8 mouse cellular contexts compared by ENCODE assay signal in the genomic region with DNA sequence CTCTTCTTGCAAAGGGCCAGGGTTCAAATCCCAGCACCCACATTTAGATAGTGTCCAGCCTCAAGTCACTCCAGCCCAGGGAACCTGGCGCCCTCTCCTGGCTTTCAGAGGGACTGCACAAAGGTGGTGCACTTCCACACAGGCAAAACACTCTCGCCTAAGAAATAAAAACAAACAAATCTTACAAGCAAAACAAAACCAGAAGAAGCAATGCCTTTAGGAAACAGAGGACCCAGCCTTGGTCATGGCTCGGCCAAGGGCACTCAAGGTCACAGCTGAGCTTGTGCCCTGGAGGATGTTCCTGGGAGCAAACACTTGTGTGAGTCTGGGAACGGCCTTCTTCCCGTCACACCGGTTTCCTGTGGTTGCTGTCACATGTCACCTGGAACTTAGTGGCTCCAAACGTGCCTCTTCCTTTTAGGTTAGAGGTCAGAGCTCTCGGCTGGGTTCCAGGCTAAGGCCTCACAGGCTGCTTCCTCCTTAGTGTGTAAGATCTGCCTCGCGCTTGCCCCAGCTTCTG.
DNase-seq lines count a peak whose midpoint lies in the region; ATAC-seq and TF ChIP-seq lines count a peak whose summit lies in the region.

No protein-coding gene starts in this region.

- no peaks in the 10 kb centered on the region for H3K9me3 ChIP-seq in liver, embryonic 16.5 days (replicated peaks; ENCODE audit: control insufficient read depth, low read length)
- H3K9me3 ChIP-seq in stomach, postnatal 0 days (ENCODE audit: control insufficient read depth, low read length) = no peaks in the 10 kb centered on the region

- H3K4me2 ChIP-seq in liver, embryonic 16.5 days (ENCODE audit: low read depth, low read length) = no peak overlapping the region
- no peak overlapping the region for H3K4me2 ChIP-seq in stomach, postnatal 0 days (replicated peaks; ENCODE audit: low read depth)

- H3K4me1 ChIP-seq in testis, adult 2 months (ENCODE audit: control insufficient read depth, insufficient read depth, low read length) = peaks cover under 1% of the 10 kb centered on the region
- no peaks in the 10 kb centered on the region for H3K4me1 ChIP-seq in cortical plate, adult 2 months (ENCODE audit: control insufficient read depth, insufficient read depth, low read length)
- H3K4me1 ChIP-seq in liver, embryonic 16.5 days (ENCODE audit: control insufficient read depth, low read depth, low read length) = peaks cover 43% of the 10 kb centered on the region
- H3K4me1 ChIP-seq in stomach, postnatal 0 days (replicated peaks; ENCODE audit: control insufficient read depth, insufficient read depth) = peaks cover 5% of the 10 kb centered on the region

- peak; percentile 81; the same call in 1 of the 2 replicates for TF ChIP-seq CTCF in testis, adult 2 months (IDR thresholded peaks at IDR 0.05; ENCODE audit: control insufficient read depth, insufficient read depth, insufficient replicate concordance, low read depth, low read length)
- peak; percentile 50 for TF ChIP-seq CTCF in cortical plate, adult 2 months (IDR thresholded peaks at IDR 0.05; ENCODE audit: extremely low read depth, insufficient read depth, low read length)
- TF ChIP-seq CTCF in stomach, postnatal 0 days (IDR thresholded peaks at IDR 0.05; ENCODE audit: low read depth) = peak; percentile 79

- H3K36me3 ChIP-seq in testis, adult 2 months (ENCODE audit: control insufficient read depth, insufficient read depth, low read length) = no peaks in the 10 kb centered on the region
- H3K36me3 ChIP-seq in liver, embryonic 16.5 days (ENCODE audit: control insufficient read depth, insufficient read depth) = no peaks in the 10 kb centered on the region
- no peaks in the 10 kb centered on the region for H3K36me3 ChIP-seq in stomach, postnatal 0 days (ENCODE audit: control insufficient read depth, insufficient read depth, low read length)

- no peak overlapping the region for H3K4me3 ChIP-seq in testis, adult 2 months (ENCODE audit: control insufficient read depth, low read depth, low read length)
- no peak overlapping the region for H3K4me3 ChIP-seq in cortical plate, adult 2 months (ENCODE audit: insufficient read depth, low read length)
- no peak overlapping the region for H3K4me3 ChIP-seq in liver, embryonic 16.5 days (ENCODE audit: low read depth, low read length)
- no peak overlapping the region for H3K4me3 ChIP-seq in stomach, postnatal 0 days (ENCODE audit: low read depth, low read length)

- ATAC-seq in liver, embryonic 16.5 days (ENCODE audit: low read depth) = no peak
- ATAC-seq in stomach, postnatal 0 days (ENCODE audit: low FRiP score, low TSS enrichment) = peak; percentile 66

- TF ChIP-seq POLR2A in testis, adult 2 months (IDR thresholded peaks at IDR 0.05; ENCODE audit: control insufficient read depth, low read depth, low read length) = no peak
- no peak for TF ChIP-seq POLR2A in cortical plate, adult 2 months (IDR thresholded peaks at IDR 0.05; ENCODE audit: extremely low read depth, insufficient read depth, low read length)

- H3K9ac ChIP-seq in liver, embryonic 16.5 days (ENCODE audit: low read depth, low read length) = 0 out of 2 replicates have a peak overlapping the region, but pooled peaks have one; percentile 6
- no peak overlapping the region for H3K9ac ChIP-seq in stomach, postnatal 0 days (ENCODE audit: low read length)

- no peak for TF ChIP-seq EP300 in stomach, postnatal 0 days (optimal IDR thresholded peaks at IDR 0.05)

- no peaks in the 10 kb centered on the region for H3K27me3 ChIP-seq in testis, adult 2 months (ENCODE audit: control insufficient read depth, insufficient read depth, low read length)
- H3K27me3 ChIP-seq in liver, embryonic 16.5 days (ENCODE audit: control insufficient read depth, insufficient read depth, low read depth, low read length) = no peaks in the 10 kb centered on the region
- no peaks in the 10 kb centered on the region for H3K27me3 ChIP-seq in stomach, postnatal 0 days (ENCODE audit: control insufficient read depth, insufficient read depth, low read length)

- no peak overlapping the region for H3K27ac ChIP-seq in testis, adult 2 months (ENCODE audit: control insufficient read depth, insufficient read depth, low read depth, low read length)
- no peak overlapping the region for H3K27ac ChIP-seq in cortical plate, adult 2 months (ENCODE audit: insufficient read depth, low read length)
- peak overlapping the region; percentile 39 for H3K27ac ChIP-seq in liver, embryonic 16.5 days (ENCODE audit: low read length)
- peak overlapping the region; percentile 78 for H3K27ac ChIP-seq in stomach, postnatal 0 days (replicated peaks)

- no peak for DNase-seq in testis, postnatal 10 days (ENCODE audit: low spot score)
- DNase-seq in induced T-regulatory cell, adult 2 months (ENCODE audit: low read depth) = peak; percentile 63
- peak; percentile 71 for DNase-seq in stomach, postnatal 0 days (ENCODE audit: low spot score)
- no peak for DNase-seq in ovary, postnatal 36 days (ENCODE audit: low spot score)
- no peak for DNase-seq in T-cell, adult 2 months (ENCODE audit: low spot score)

- 31% methylated on average over 10 of the region's 10 CpGs for WGBS in liver, embryonic 16.5 days (ENCODE audit: insufficient replicate concordance)
- 45% methylated on average over 10 of the region's 10 CpGs for WGBS in stomach, postnatal 0 days

Comparison
In these comparisons a context has a peak if more than half of its experiments do, and no peak if none do; other contexts are left out.
1. H3K27ac ChIP-seq: peak in liver, embryonic 16.5 days (single experiment) and stomach, postnatal 0 days (single experiment); none in testis, adult 2 months (single experiment) and cortical plate, adult 2 months (single experiment).
2. DNase-seq: peak in induced T-regulatory cell, adult 2 months (single experiment) and stomach, postnatal 0 days (single experiment); none in testis, postnatal 10 days (single experiment), ovary, postnatal 36 days (single experiment) and T-cell, adult 2 months (single experiment).
3. Peak in every context shown above with its lines, with median percentiles within 50 percentile points of each other: CTCF ChIP-seq.